Mouse (Mus musculus): ENCODE data around the gene Carmil1. TPM values are rescaled to one million over a fixed set of nuclear protein-coding genes. Genes with fewer than 3 reads are reported as not detected.
"Not testable (repeated sequence)": the region's sequence is repeated elsewhere in the genome, so short reads cannot be mapped to it uniquely, and the experiment has no call there.

Gene Carmil1
- polyA plus RNA-seq, 1 experiment: not detected

- WGBS: 67% methylated on average over 7 of the region's 7 CpGs
- TF ChIP-seq CTCF (IDR thresholded peaks at IDR 0.05; ENCODE audit: insufficient read depth, low read depth, low read length) (no peak), POLR2A (IDR thresholded peaks at IDR 0.05; ENCODE audit: insufficient read depth, low read depth, low read length) (no peak)
- Histone ChIP-seq H3K4me1 (ENCODE audit: control insufficient read depth, insufficient read depth, low read length) (0 out of 2 replicates have a peak, but pooled peaks cover 1% of the 10 kb centered on the region), H3K4me3 (ENCODE audit: insufficient read depth, low read depth, low read length) (no peak overlapping the region), H3K27ac (ENCODE audit: insufficient read depth, low read depth, low read length) (no peak overlapping the region)
Observed at GRCm38 (mm10) chr13:24110329-24110728, 170.3 kb downstream of the Carmil1 start.

- Histone ChIP-seq H3K4me1 (ENCODE audit: control insufficient read depth, insufficient read depth, low read length) (no peaks in the 10 kb centered on the region), H3K4me3 (ENCODE audit: insufficient read depth, low read depth, low read length) (no peak overlapping the region), H3K27ac (ENCODE audit: insufficient read depth, low read depth, low read length) (no peak overlapping the region)
- 32% methylated on average over 7 of the region's 7 CpGs for WGBS
- TF ChIP-seq CTCF (IDR thresholded peaks at IDR 0.05; ENCODE audit: insufficient read depth, low read depth, low read length) (no peak), POLR2A (IDR thresholded peaks at IDR 0.05; ENCODE audit: insufficient read depth, low read depth, low read length) (no peak)
Observed at GRCm38 (mm10) chr13:24108282-24108681, 172.3 kb downstream of the Carmil1 start.

- Histone ChIP-seq H3K27ac (ENCODE audit: insufficient read depth, low read depth, low read length) (no peak overlapping the region), H3K4me3 (ENCODE audit: insufficient read depth, low read depth, low read length) (no peak overlapping the region), H3K4me1 (ENCODE audit: control insufficient read depth, insufficient read depth, low read length) (no peaks in the 10 kb centered on the region)
- WGBS: 94% methylated on average over 3 of the region's 3 CpGs
- TF ChIP-seq CTCF (IDR thresholded peaks at IDR 0.05; ENCODE audit: insufficient read depth, low read depth, low read length) (no peak), POLR2A (IDR thresholded peaks at IDR 0.05; ENCODE audit: insufficient read depth, low read depth, low read length) (no peak)
Observed at GRCm38 (mm10) chr13:24107058-24107457, 173.5 kb downstream of the Carmil1 start.

- no peak for TF ChIP-seq CTCF (IDR thresholded peaks at IDR 0.05; ENCODE audit: insufficient read depth, low read depth, low read length)
- no peak for TF ChIP-seq POLR2A (IDR thresholded peaks at IDR 0.05; ENCODE audit: insufficient read depth, low read depth, low read length)
- no peaks in the 10 kb centered on the region for H3K4me1 ChIP-seq (ENCODE audit: control insufficient read depth, insufficient read depth, low read length)
- no peak overlapping the region for H3K4me3 ChIP-seq (ENCODE audit: insufficient read depth, low read depth, low read length)
- no peak overlapping the region for H3K27ac ChIP-seq (ENCODE audit: insufficient read depth, low read depth, low read length)
- 90% methylated on average over 5 of the region's 5 CpGs for WGBS
Observed at GRCm38 (mm10) chr13:24105838-24106237, 174.8 kb downstream of the Carmil1 start.

GRCm38 (mm10) chr13:24105340-24105669, 175.3 kb downstream of the Carmil1 start:
- WGBS: 53% methylated on average over 1 of the region's 1 CpGs
- no peaks in the 10 kb centered on the region for H3K4me1 ChIP-seq (ENCODE audit: control insufficient read depth, insufficient read depth, low read length)
- TF ChIP-seq CTCF (IDR thresholded peaks at IDR 0.05; ENCODE audit: insufficient read depth, low read depth, low read length): no peak
- TF ChIP-seq POLR2A (IDR thresholded peaks at IDR 0.05; ENCODE audit: insufficient read depth, low read depth, low read length): no peak

GRCm38 (mm10) chr13:24104611-24105339, 175.8 kb downstream of the Carmil1 start:
- WGBS: 66% methylated on average over 9 of the region's 9 CpGs
- not testable (repeated sequence) for H3K4me3 ChIP-seq (ENCODE audit: insufficient read depth, low read depth, low read length); H3K4me1 ChIP-seq (ENCODE audit: control insufficient read depth, insufficient read depth, low read length); H3K27ac ChIP-seq (ENCODE audit: insufficient read depth, low read depth, low read length)

More at GRCm38 (mm10) chr13:24105340-24105669, 175.3 kb downstream of the Carmil1 start:
- H3K27ac ChIP-seq (ENCODE audit: insufficient read depth, low read depth, low read length): no peak overlapping the region
- H3K4me3 ChIP-seq (ENCODE audit: insufficient read depth, low read depth, low read length): no peak overlapping the region

DNA sequence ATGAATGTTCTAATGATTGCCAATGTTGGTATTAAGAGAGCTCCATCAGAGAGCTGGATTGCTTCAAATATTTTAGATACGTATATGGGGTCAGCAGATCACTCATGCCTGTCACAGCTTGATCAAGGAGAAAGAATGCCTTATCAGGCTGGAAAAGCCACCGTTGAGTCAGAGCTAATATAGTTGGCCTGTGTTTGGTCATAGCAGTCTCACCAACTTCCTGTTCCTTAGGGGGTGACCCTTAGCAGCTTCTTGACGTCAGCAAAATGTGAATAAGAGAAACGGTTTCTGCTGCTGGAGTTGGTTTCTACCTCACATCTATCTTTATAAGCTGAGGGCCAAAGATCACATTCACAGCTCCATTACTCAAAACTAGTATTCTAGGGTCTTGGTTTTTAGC, 176.6 kb downstream of the Carmil1 start:
- Histone ChIP-seq H3K27ac (ENCODE audit: insufficient read depth, low read depth, low read length) (no peak overlapping the region), H3K4me3 (ENCODE audit: insufficient read depth, low read depth, low read length) (no peak overlapping the region), H3K4me1 (ENCODE audit: control insufficient read depth, insufficient read depth, low read length) (no peaks in the 10 kb centered on the region)
- TF ChIP-seq CTCF (IDR thresholded peaks at IDR 0.05; ENCODE audit: insufficient read depth, low read depth, low read length) (no peak), POLR2A (IDR thresholded peaks at IDR 0.05; ENCODE audit: insufficient read depth, low read depth, low read length) (no peak)
- 80% methylated on average over 4 of the region's 4 CpGs for WGBS

DNA sequence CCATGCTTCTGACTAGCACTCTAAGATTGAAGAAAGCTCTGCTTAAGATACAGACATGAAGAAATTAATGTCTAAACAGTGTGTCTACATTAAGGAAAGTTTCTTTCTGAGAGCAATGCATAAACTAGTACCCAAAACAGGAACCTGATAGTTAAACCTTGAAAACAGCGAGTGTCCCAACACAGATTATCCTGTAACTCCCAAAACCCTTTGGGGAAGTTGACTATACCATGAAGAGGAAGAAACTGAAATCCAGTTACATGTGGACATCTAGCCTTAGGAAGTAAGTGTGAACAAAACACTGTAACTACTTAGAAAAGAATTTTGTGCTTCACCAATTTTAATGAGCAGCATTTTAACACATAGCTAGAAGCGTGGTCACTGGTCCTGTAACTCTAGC, 177.4 kb downstream of the Carmil1 start:
- H3K27ac ChIP-seq (ENCODE audit: insufficient read depth, low read depth, low read length): no peak overlapping the region
- no peak for TF ChIP-seq POLR2A (IDR thresholded peaks at IDR 0.05; ENCODE audit: insufficient read depth, low read depth, low read length)
- no peak for TF ChIP-seq CTCF (IDR thresholded peaks at IDR 0.05; ENCODE audit: insufficient read depth, low read depth, low read length)
- 94% methylated on average over 2 of the region's 2 CpGs for WGBS

GRCm38 (mm10) chr13:24102256-24102655, 178.3 kb downstream of the Carmil1 start:
- H3K4me3 ChIP-seq (ENCODE audit: insufficient read depth, low read depth, low read length): no peak overlapping the region
- WGBS: 67% methylated on average over 4 of the region's 4 CpGs
- TF ChIP-seq CTCF (IDR thresholded peaks at IDR 0.05; ENCODE audit: insufficient read depth, low read depth, low read length) (no peak), POLR2A (IDR thresholded peaks at IDR 0.05; ENCODE audit: insufficient read depth, low read depth, low read length) (no peak)
- no peak overlapping the region for H3K27ac ChIP-seq (ENCODE audit: insufficient read depth, low read depth, low read length)
- H3K4me1 ChIP-seq (ENCODE audit: control insufficient read depth, insufficient read depth, low read length): no peaks in the 10 kb centered on the region

More for the DNA sequence above, 177.4 kb downstream of the Carmil1 start:
- H3K4me1 ChIP-seq (ENCODE audit: control insufficient read depth, insufficient read depth, low read length): no peaks in the 10 kb centered on the region
- H3K4me3 ChIP-seq (ENCODE audit: insufficient read depth, low read depth, low read length): no peak overlapping the region

Data from olfactory bulb, adult 2 months (tissue).